Mouse (Mus musculus) midbrain, embryonic 14.5 days (tissue): ENCODE results near the gene Vill. TPM values are rescaled to one million over a fixed set of nuclear protein-coding genes. Genes with fewer than 3 reads are reported as not detected.

Experiments used
- ATAC-seq: fragments of 200-750 bp; cut with Nextera tagmentation; 2 replicates; pipeline ENCODE4 v1.8.0; 2017; ENCODE audit warnings: moderate number of reproducible peaks, moderate library complexity; ENCODE audit not compliant: low FRiP score, low TSS enrichment
- DNase-seq: peaks from one replicate; pipeline ENCODE4 v3.0.0-alpha.2; 2015
- H3K27ac ChIP-seq: fragments of 300-500 bp; sonication (generic); replicated peaks from 2 replicates; pipeline ENCODE4 v1.5.1; 2014; ENCODE audit warnings: mild to moderate bottlenecking, low read depth, low read length, moderate library complexity
- H3K27me3 ChIP-seq: fragments of 300-500 bp; sonication (generic); 2 replicates; pipeline ENCODE4 v1.6.1; 2014; ENCODE audit warnings: low read length, control low read depth, mixed read lengths; ENCODE audit not compliant: control insufficient read depth, insufficient read depth
- H3K36me3 ChIP-seq: fragments of 300-500 bp; sonication (generic); 2 replicates; pipeline ENCODE4 v1.6.1; 2014; ENCODE audit warnings: low read length, control low read depth; ENCODE audit not compliant: control insufficient read depth, insufficient read depth
- H3K4me1 ChIP-seq: fragments of 300-500 bp; sonication (generic); 2 replicates; pipeline ENCODE4 v1.6.1; 2014; ENCODE audit warnings: mild to moderate bottlenecking, antibody characterized with exemption, low read length, control low read depth; ENCODE audit not compliant: control insufficient read depth, insufficient read depth
- H3K4me2 ChIP-seq: fragments of 300-500 bp; sonication (generic); 2 replicates; pipeline ENCODE4 v1.6.1; 2014; ENCODE audit warnings: mild to moderate bottlenecking, low read length, moderate library complexity
- H3K4me3 ChIP-seq: fragments of 300-500 bp; sonication (generic); replicated peaks from 2 replicates; pipeline ENCODE4 v1.5.1; 2014; ENCODE audit warnings: low read depth, low read length
- H3K9ac ChIP-seq: fragments of 300-500 bp; sonication (generic); replicated peaks from 2 replicates; pipeline ENCODE4 v1.6.1; 2014; ENCODE audit warnings: mild to moderate bottlenecking, low read length, moderate library complexity
- H3K9me3 ChIP-seq: fragments of 300-500 bp; sonication (generic); 2 replicates; pipeline ENCODE4 v1.6.1; 2016; ENCODE audit warnings: low read length, control low read depth, mixed read lengths; ENCODE audit not compliant: control insufficient read depth
- WGBS: fragments of 180-500 bp; shearing (Covaris S2); extraction: QIAGEN DNeasy Blood & Tissue Kit; methylation state at CpG from one replicate; pipeline ENCODE4 v1.1.7; 2014; 5-methylcytosine and 5-hydroxymethylcytosine counted together
- polyA plus RNA-seq: library from polyadenylated mRNA; unstranded; fragments of >200 nt; fragmentation: Nextera tagmentation; extraction: Ambion mirVana; gene quantifications from 2 replicates; pipeline ENCODE4 v1.2.1, GENCODE M21; 2014

Vill gene
- polyA plus RNA-seq, 1 experiment from 2014 or later, result 2.6 TPM

DNA sequence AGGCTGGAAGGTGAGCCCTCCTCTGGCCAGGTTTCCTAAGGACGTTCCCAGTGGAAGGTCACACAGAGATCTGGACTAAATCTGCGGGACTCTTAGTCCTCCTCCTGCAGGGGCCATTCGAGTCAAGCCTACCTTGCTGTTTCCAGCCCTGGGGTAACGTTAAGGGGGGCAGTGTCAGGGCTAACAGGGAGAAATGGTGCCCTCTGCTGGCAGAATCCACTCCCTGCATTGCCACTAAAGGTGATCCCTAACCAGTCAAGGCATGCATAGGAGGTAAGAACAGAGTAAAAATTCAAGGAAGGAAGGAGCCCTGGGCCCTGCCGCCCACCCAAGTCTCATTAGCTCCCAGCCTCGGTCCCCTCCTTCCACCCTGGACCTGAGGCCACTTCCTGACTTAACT is 15.0 kb downstream of the Vill start:
- ATAC-seq, result peak; percentile 41; the same call in 1 of the 2 replicates
- no peak overlapping the region for H3K27ac ChIP-seq
- peaks cover 5% of the 10 kb centered on the region; the same call in 1 of the 2 replicates for H3K36me3 ChIP-seq
- H3K4me2 ChIP-seq, result no peak overlapping the region
- no peaks in the 10 kb centered on the region for H3K27me3 ChIP-seq
- DNase-seq, result peak; percentile 89
- H3K4me1 ChIP-seq, result no peaks in the 10 kb centered on the region
- H3K4me3 ChIP-seq, result no peak overlapping the region
- H3K9ac ChIP-seq, result no peak overlapping the region
- WGBS, result 5% methylated on average over 6 of the region's 6 CpGs
- H3K9me3 ChIP-seq, result no peaks in the 10 kb centered on the region

GRCm38 (mm10) chr9:119068266-119068665 is 15.7 kb downstream of the Vill start:
- 89% methylated on average over 11 of the region's 11 CpGs for WGBS
- peaks cover 6% of the 10 kb centered on the region for H3K36me3 ChIP-seq
- ATAC-seq, result no peak
- no peaks in the 10 kb centered on the region for H3K9me3 ChIP-seq
- no peak for DNase-seq
- H3K27ac ChIP-seq, result no peak overlapping the region
- no peak overlapping the region for H3K9ac ChIP-seq
- H3K27me3 ChIP-seq, result no peaks in the 10 kb centered on the region
- H3K4me2 ChIP-seq, result no peak overlapping the region
- no peak overlapping the region for H3K4me3 ChIP-seq
- no peaks in the 10 kb centered on the region for H3K4me1 ChIP-seq

DNA sequence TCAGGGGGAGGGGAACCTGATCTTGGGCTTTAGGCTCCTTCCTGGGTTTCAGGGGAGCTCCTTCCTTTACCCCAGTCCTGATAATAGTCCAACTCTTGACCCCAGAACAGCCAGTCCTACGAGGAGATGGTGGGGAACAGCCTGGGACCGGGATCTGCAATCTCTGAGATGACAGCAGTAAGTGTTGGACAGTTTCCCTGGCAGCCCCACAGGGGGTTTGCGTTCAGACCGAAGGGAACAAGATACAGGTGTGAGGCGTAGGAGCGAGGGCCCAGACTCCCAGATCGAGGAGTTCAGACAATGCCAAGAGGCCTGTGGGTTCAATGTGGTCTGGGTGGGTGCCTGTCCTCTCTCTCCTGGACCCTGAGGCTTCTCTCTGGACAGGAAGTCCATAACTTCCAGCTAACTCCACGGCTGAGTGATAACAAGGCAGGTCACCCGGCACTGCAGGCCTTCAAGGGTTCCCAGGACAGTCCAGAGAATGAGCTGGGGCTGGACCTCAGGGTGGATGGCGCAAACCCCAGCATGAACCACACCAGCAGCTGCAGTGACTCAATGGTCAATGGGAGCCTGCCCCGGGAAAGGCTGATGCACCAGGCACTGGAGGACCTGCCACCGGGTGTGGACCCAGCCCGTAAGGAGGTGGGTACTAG is 17.7 kb downstream of the Vill start:
- WGBS, result 89% methylated on average over 13 of the region's 13 CpGs
- no peaks in the 10 kb centered on the region for H3K4me1 ChIP-seq

GRCm38 (mm10) chr9:119071786-119072185 is 19.2 kb downstream of the Vill start:
- WGBS, result 84% methylated on average over 9 of the region's 9 CpGs
- Histone ChIP-seq H3K9me3 (no peaks in the 10 kb centered on the region), H3K27ac (no peak overlapping the region), H3K4me1 (no peaks in the 10 kb centered on the region), H3K36me3 (peaks cover 22% of the 10 kb centered on the region), H3K9ac (no peak overlapping the region), H3K4me3 (no peak overlapping the region), H3K4me2 (no peak overlapping the region), H3K27me3 (no peaks in the 10 kb centered on the region)
- DNase-seq (no peak), ATAC-seq (no peak)

More for the DNA sequence above, 17.7 kb downstream of the Vill start:
- Histone ChIP-seq H3K4me3 (no peak overlapping the region), H3K36me3 (peaks cover 19% of the 10 kb centered on the region), H3K9ac (no peak overlapping the region), H3K4me2 (no peak overlapping the region), H3K9me3 (no peaks in the 10 kb centered on the region), H3K27me3 (no peaks in the 10 kb centered on the region), H3K27ac (no peak overlapping the region)
- ATAC-seq (no peak), DNase-seq (no peak)

DNA sequence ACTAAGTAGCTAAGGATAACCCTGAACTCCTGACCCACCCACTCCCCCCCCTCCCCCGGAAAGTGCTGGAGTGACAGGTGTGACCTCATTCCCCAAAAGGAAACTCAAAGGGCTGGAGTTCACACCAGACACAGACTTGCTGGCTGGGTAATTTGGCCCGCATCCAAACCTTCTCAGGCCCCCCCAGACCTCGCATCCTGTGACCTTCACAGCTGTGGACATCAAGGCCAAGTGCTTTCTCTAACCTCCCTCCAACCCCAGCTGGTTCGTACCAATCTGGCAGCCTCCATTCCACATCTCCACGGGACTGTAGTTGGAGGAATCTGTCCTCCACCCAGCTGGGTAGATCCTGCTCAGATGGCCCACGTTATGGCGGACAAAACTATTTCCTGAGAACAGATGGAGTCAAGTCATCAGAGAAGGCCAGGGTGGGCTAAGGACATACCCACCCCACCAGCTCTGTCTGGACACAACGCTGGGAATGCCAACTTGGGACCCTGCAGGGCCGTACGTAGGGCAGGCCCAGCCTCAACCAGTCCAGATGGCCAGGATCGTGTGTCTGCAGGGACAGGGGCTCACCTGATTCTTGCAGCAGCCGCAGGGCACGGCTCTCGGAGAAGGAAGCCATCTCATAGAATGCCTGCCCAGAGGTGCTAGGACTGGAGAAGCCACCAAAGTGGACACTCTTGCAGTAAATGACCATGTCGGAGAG is 20.8 kb downstream of the Vill start:
- H3K4me2 ChIP-seq, result no peak overlapping the region
- no peaks in the 10 kb centered on the region for H3K4me1 ChIP-seq
- H3K9me3 ChIP-seq, result no peaks in the 10 kb centered on the region
- H3K27me3 ChIP-seq, result no peaks in the 10 kb centered on the region
- no peak overlapping the region for H3K27ac ChIP-seq
- H3K36me3 ChIP-seq, result peaks cover 22% of the 10 kb centered on the region
- ATAC-seq, result no peak
- 89% methylated on average over 15 of the region's 15 CpGs for whole genome bisulfite sequencing
- DNase-seq, result no peak
- no peak overlapping the region for H3K9ac ChIP-seq
- H3K4me3 ChIP-seq, result no peak overlapping the region

DNA sequence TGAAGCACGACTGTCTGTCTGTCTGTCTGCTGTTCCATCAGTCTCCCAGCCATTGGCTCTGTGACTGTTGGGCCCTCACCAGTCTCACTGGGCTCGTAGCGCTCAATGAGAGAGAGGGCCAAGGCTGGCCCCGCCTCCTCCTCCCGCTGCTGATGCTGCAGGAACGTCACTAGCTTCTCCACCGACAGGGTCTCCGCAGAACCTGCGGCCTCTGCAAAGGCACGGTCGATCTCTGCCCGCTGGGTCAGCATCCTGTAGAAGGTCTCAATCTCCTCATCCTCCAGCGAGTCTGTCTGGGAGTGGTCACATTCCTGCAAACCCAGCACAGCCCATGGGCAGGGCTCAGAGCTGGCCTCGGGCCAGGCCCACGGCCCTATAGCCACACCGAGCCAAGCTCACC is 23.1 kb downstream of the Vill start:
- ATAC-seq (no peak), DNase-seq (no peak)
- Histone ChIP-seq H3K27ac (no peak overlapping the region), H3K4me1 (no peaks in the 10 kb centered on the region), H3K4me2 (no peak overlapping the region), H3K36me3 (peaks cover 22% of the 10 kb centered on the region), H3K9me3 (no peaks in the 10 kb centered on the region), H3K9ac (no peak overlapping the region), H3K4me3 (no peak overlapping the region), H3K27me3 (no peaks in the 10 kb centered on the region)
- WGBS, result 79% methylated on average over 16 of the region's 16 CpGs

DNA sequence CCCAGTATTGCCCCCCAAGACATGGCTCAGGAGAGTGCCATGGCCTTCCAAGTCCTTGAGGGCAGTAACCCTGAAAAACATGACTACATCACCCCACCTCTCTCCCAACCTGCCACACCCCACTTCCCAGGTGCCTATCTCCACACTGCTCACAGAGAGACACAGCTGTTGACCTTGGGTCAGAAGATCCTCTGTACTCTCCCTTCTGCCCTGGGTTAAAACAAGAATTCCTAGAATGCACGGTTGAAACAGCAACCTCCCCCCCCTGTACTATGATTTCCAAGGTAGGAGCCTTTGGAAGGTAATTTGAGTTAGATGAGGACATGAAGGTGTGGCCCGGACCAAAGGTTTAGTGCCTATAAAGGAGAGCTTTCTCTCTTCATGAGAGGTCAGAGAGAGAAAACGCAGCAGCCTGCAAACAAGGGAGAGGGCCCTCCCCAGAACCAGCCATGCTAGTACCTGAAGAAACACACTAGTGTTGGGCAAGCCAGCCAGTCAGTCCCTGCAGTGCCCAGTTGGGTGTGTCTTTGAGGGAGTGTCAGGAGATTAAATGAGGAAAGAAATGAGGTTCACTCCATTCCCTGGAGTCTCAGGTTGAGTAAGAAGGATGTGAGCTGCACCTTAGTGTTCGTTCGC is 27.6 kb downstream of the Vill start:
- Histone ChIP-seq H3K4me3 (no peak overlapping the region), H3K4me2 (no peak overlapping the region), H3K9ac (no peak overlapping the region), H3K27ac (no peak overlapping the region), H3K9me3 (no peaks in the 10 kb centered on the region), H3K36me3 (peaks cover 4% of the 10 kb centered on the region; the same call in 1 of the 2 replicates), H3K27me3 (no peaks in the 10 kb centered on the region), H3K4me1 (peaks cover 14% of the 10 kb centered on the region; the same call in 1 of the 2 replicates)
- WGBS, result 84% methylated on average over 5 of the region's 5 CpGs
- ATAC-seq, result no peak
- no peak for DNase-seq

DNA sequence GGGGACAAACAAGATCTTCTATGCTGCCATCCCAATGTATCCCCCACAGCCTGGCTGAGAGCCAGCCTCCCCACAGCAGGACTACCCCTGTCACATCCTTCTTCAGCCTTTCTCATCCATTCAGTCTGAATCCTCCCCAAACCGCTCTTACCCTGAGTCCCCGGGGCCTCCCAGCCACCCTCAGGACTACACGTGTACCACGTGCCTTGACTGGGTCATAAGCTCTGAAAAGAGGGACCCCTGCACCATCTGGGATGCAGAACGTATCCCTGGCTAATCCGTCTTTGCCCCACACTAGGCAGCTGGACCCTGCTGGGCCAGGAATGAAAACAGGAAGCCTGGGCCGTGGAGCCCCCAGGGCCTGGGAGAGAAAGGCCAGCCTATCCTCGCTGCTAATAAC is 29.5 kb downstream of the Vill start:
- Histone ChIP-seq H3K36me3 (no peaks in the 10 kb centered on the region), H3K9ac (no peak overlapping the region), H3K27ac (peak overlapping the region; percentile 79), H3K4me1 (peaks cover 14% of the 10 kb centered on the region; the same call in 1 of the 2 replicates), H3K27me3 (no peaks in the 10 kb centered on the region), H3K4me3 (no peak overlapping the region), H3K4me2 (no peak overlapping the region), H3K9me3 (no peaks in the 10 kb centered on the region)
- WGBS, result 2% methylated on average over 8 of the region's 8 CpGs
- DNase-seq, result peak; percentile 75
- ATAC-seq, result peak; percentile 85
